In genomic region chr7:63910225-63910624, GRCm38 (mm10) we compare ENCODE assay signal across 18 mouse cellular contexts. TPM values are rescaled to one million over a fixed set of nuclear protein-coding genes. Genes with fewer than 3 reads are reported as not detected.
DNase-seq lines count a peak whose midpoint lies in the region; ATAC-seq and TF ChIP-seq lines count a peak whose summit lies in the region.
"Had no signal": no experiment of that assay in that cellular context is flagged by ENCODE, and none has a peak within 500 bp of the region (broad histone marks: within the 10 kb centered on the region; RNA-seq: fewer than 3 reads in every experiment).

No protein-coding gene starts in this region.

- no peaks in the 10 kb centered on the region for H3K9me3 ChIP-seq in heart, embryonic 13.5 days
- no peaks in the 10 kb centered on the region for H3K9me3 ChIP-seq in ES-E14 (ENCODE audit: control insufficient read depth, insufficient read depth, low read depth, low read length)
- no peaks in the 10 kb centered on the region for H3K9me3 ChIP-seq in limb, embryonic 10.5 days (replicated peaks)
- H3K9me3 ChIP-seq: embryonic facial prominence, embryonic 13.5 days; neural tube, embryonic 15.5 days had no signal

- in situ Hi-C loops in ES-E14 (cut with MboI; ENCODE audit: low sequenced_read_pairs in 2 of 2, unreplicated experiment in 2 of 2) = no loop called here

- TF ChIP-seq CTCF in layer of hippocampus, adult 2 months (conservative IDR thresholded peaks at IDR 0.05) = no peak

- H3K4me2 ChIP-seq in heart, embryonic 13.5 days = no peak overlapping the region
- H3K4me2 ChIP-seq: embryonic facial prominence, embryonic 13.5 days; hindbrain, embryonic 14.5 days; neural tube, embryonic 15.5 days had no signal

- H3K27ac ChIP-seq in heart, embryonic 13.5 days (replicated peaks) = 0 out of 2 replicates have a peak overlapping the region, but pooled peaks have one; percentile 76
- H3K27ac ChIP-seq in layer of hippocampus, adult 2 months = peak overlapping the region; percentile 90
- H3K27ac ChIP-seq in ES-E14 (ENCODE audit: insufficient read depth, low read depth, low read length, poor library complexity, severe bottlenecking) = no peak overlapping the region; the same call in 1 of the 2 replicates
- 0 out of 2 replicates have a peak overlapping the region, but pooled peaks have one; percentile 9 for H3K27ac ChIP-seq in limb, embryonic 10.5 days
- H3K27ac ChIP-seq: embryonic facial prominence, embryonic 13.5 days; hindbrain, embryonic 14.5 days had no signal

- DNase-seq in heart, adult 8-10 months (ENCODE audit: low spot score) = no peak
- no peak for DNase-seq in layer of hippocampus, adult 2 months (ENCODE audit: low spot score in 2 of 2)
- DNase-seq in layer of hippocampus, adult 8-10 months (ENCODE audit: low spot score in 2 of 2) = no peak
- DNase-seq in ES-E14 (ENCODE audit: low read depth, low spot score) (no peak), adipocyte (ENCODE audit: low spot score) (no peak)
- no peak for DNase-seq in limb, embryonic 10.5 days (ENCODE audit: low spot score)
- no peak for DNase-seq in natural killer cell, adult 2 months (ENCODE audit: low spot score in 2 of 2)
- DNase-seq: cerebellum, postnatal 14 days; right cerebral cortex, adult 18-20 months had no signal

- 45% methylated on average over 5 of the region's 5 CpGs for WGBS in heart, embryonic 13.5 days
- WGBS in limb, embryonic 10.5 days = 75% methylated on average over 5 of the region's 5 CpGs

- H3K36me3 ChIP-seq in heart, embryonic 13.5 days = no peaks in the 10 kb centered on the region
- H3K36me3 ChIP-seq in ES-E14 (ENCODE audit: control insufficient read depth, insufficient read depth, low read length, poor library complexity, severe bottlenecking) = no peaks in the 10 kb centered on the region; the same call in 1 of the 2 replicates
- H3K36me3 ChIP-seq in limb, embryonic 10.5 days = no peaks in the 10 kb centered on the region
- H3K36me3 ChIP-seq: embryonic facial prominence, embryonic 13.5 days; neural tube, embryonic 15.5 days had no signal

- no peak for ATAC-seq in heart, embryonic 13.5 days (ENCODE audit: extremely low read depth, insufficient number of reproducible peaks, low FRiP score, low TSS enrichment)
- ATAC-seq: forebrain, embryonic 16.5 days; Patski had no signal

- no peaks in the 10 kb centered on the region for H3K27me3 ChIP-seq in heart, embryonic 13.5 days (replicated peaks)
- no peaks in the 10 kb centered on the region for H3K27me3 ChIP-seq in limb, embryonic 10.5 days (ENCODE audit: low read depth, poor library complexity, severe bottlenecking)
- H3K27me3 ChIP-seq: embryonic facial prominence, embryonic 13.5 days; neural tube, embryonic 15.5 days; Patski had no signal

- peaks cover 83% of the 10 kb centered on the region for H3K4me1 ChIP-seq in heart, embryonic 13.5 days
- H3K4me1 ChIP-seq in ES-E14 (ENCODE audit: control insufficient read depth in 2 of 2, insufficient read depth in 2 of 2, low read length in 2 of 2, poor library complexity in 1 of 2) = peaks cover 16 to 62% of the 10 kb centered on the region in 2 experiments
- H3K4me1 ChIP-seq in limb, embryonic 10.5 days = peaks cover 60% of the 10 kb centered on the region

- H3K9ac ChIP-seq in heart, embryonic 13.5 days = no peak overlapping the region
- peak overlapping the region; percentile 35; the same call in 1 of the 2 replicates for H3K9ac ChIP-seq in ES-E14 (ENCODE audit: insufficient read depth, low read depth, low read length, poor library complexity, severe bottlenecking)
- H3K9ac ChIP-seq: embryonic facial prominence, embryonic 13.5 days; hindbrain, embryonic 14.5 days; neural tube, embryonic 15.5 days had no signal

- no peak overlapping the region for H3K4me3 ChIP-seq in heart, embryonic 13.5 days
- no peak overlapping the region for H3K4me3 ChIP-seq in layer of hippocampus, adult 2 months
- H3K4me3 ChIP-seq in ES-E14 (ENCODE audit: insufficient read depth in 1 of 2, low read depth in 1 of 2, low read length in 2 of 2, poor library complexity in 1 of 2, severe bottlenecking in 1 of 2) = no peak overlapping the region
- no peak overlapping the region for H3K4me3 ChIP-seq in limb, embryonic 10.5 days
- H3K4me3 ChIP-seq: embryonic facial prominence, embryonic 13.5 days; neural tube, embryonic 15.5 days had no signal

TF ChIP-seq in ES-E14, 5 proteins besides CTCF, POLR2A, EP300 and RAD21:
- no peak for TF ChIP-seq ZC3H11A (IDR thresholded peaks at IDR 0.05; ENCODE audit: borderline replicate concordance, low read depth, low read length)
- TF ChIP-seq MAFK (IDR thresholded peaks at IDR 0.05; ENCODE audit: insufficient read depth, low read depth, low read length) = no peak
- no peak for TF ChIP-seq CHD2 (IDR thresholded peaks at IDR 0.05; ENCODE audit: low read depth, low read length)
- TF ChIP-seq HCFC1 (IDR thresholded peaks at IDR 0.05; ENCODE audit: borderline replicate concordance, insufficient read depth, low read length) = no peak
- TF ChIP-seq ZNF384 (IDR thresholded peaks at IDR 0.05; ENCODE audit: low read depth, low read length) = no peak

RNA-seq across cellular contexts. Expression of gene E030018B13Rik, which starts 6.4 kb away (rescaled TPM):
- polyA plus RNA-seq in heart, embryonic 13.5 days (2015; fragmentation: Nextera tagmentation; extraction: Ambion mirVana) = not detected in 2 replicates
- not detected for total RNA-seq in heart, adult 8-10 months (2022)
- total RNA-seq in layer of hippocampus, adult 2 months (2021) = not detected
- total RNA-seq in layer of hippocampus, adult 8-10 months (2022) = not detected
- 0.21 TPM in 1 of 2 replicates, not detected in the other for total RNA-seq in ES-E14 (2012; rRNA removed)
- not detected in 2 replicates for polyA plus RNA-seq in limb, embryonic 10.5 days (2016; fragmentation: Nextera tagmentation; extraction: Ambion mirVana)
- total RNA-seq: adrenal gland, adult 18-20 months; gastrocnemius, postnatal 25 days had no signal
- polyA plus RNA-seq: embryonic facial prominence, embryonic 13.5 days; hindbrain, embryonic 14.5 days; limb, embryonic 14.5 days; neural tube, embryonic 15.5 days; Patski had no signal

RNA-seq across cellular contexts. Expression of gene Klf13, which starts 28.5 kb away (rescaled TPM):
- polyA plus RNA-seq in heart, embryonic 13.5 days (2015; fragmentation: Nextera tagmentation; extraction: Ambion mirVana) = 16.0 and 16.6 TPM in 2 replicates
- total RNA-seq in heart, adult 8-10 months (2022) = 10 to 100 TPM; 39.6 to 53.1 (median 47.7) TPM
- 100 to 1,000 TPM; 200 to 216 TPM for total RNA-seq in layer of hippocampus, adult 2 months (2021)
- 100 to 1,000 TPM; 169 to 188 (median 176) TPM for total RNA-seq in layer of hippocampus, adult 8-10 months (2022)
- 25.8 and 29.4 TPM in 2 replicates for total RNA-seq in ES-E14 (2012; rRNA removed)
- polyA plus RNA-seq in limb, embryonic 10.5 days (2016; fragmentation: Nextera tagmentation; extraction: Ambion mirVana) = 17.2 and 17.9 TPM in 2 replicates
